Mouse (Mus musculus) limb, embryonic 12.5 days (tissue): ENCODE data around the gene Ccdc93. TPM values are rescaled to one million over a fixed set of nuclear protein-coding genes. Genes with fewer than 3 reads are reported as not detected.

Experiments used
- ATAC-seq: fragments of 200-750 bp; cut with Nextera tagmentation; 2 replicates; pipeline ENCODE4 v1.8.0; 2017; ENCODE audit warnings: low read depth, moderate TSS enrichment; ENCODE audit not compliant: insufficient number of reproducible peaks, insufficient read depth, low FRiP score, low TSS enrichment
- H3K27ac ChIP-seq: fragments of 300-500 bp; sonication (generic); 2 replicates; pipeline ENCODE4 v1.5.1; 2016; ENCODE audit warnings: mild to moderate bottlenecking, moderate library complexity
- H3K27me3 ChIP-seq: fragments of 300-500 bp; sonication (generic); 2 replicates; pipeline ENCODE4 v1.6.1; 2016; ENCODE audit warnings: mild to moderate bottlenecking, moderate library complexity
- H3K36me3 ChIP-seq: fragments of 300-500 bp; sonication (generic); 2 replicates; pipeline ENCODE4 v1.6.1; 2016; ENCODE audit warnings: mild to moderate bottlenecking, moderate library complexity
- H3K4me1 ChIP-seq: fragments of 300-500 bp; sonication (generic); replicated peaks from 2 replicates; pipeline ENCODE4 v1.6.1; 2016
- H3K4me2 ChIP-seq: fragments of 300-500 bp; sonication (generic); 2 replicates; pipeline ENCODE4 v1.6.1; 2016; ENCODE audit warnings: mild to moderate bottlenecking, moderate library complexity
- H3K4me3 ChIP-seq: fragments of 300-500 bp; sonication (generic); replicated peaks from 2 replicates; pipeline ENCODE4 v1.5.1; 2016; ENCODE audit warnings: mild to moderate bottlenecking
- H3K9ac ChIP-seq: fragments of 300-500 bp; sonication (generic); replicated peaks from 2 replicates; pipeline ENCODE4 v1.6.1; 2016; ENCODE audit warnings: mild to moderate bottlenecking, moderate library complexity
- H3K9me3 ChIP-seq: fragments of 300-500 bp; sonication (generic); 2 replicates; pipeline ENCODE4 v1.6.1; 2016; ENCODE audit warnings: mild to moderate bottlenecking, moderate library complexity
- WGBS: fragments of 180-500 bp; shearing (Covaris S2); methylation state at CpG from one replicate; pipeline ENCODE4 v1.1.7; 2016; 5-methylcytosine and 5-hydroxymethylcytosine counted together
- polyA plus RNA-seq: library from polyadenylated mRNA; unstranded; fragments of >200 nt; fragmentation: Nextera tagmentation; extraction: Ambion mirVana; gene quantifications from 2 replicates; pipeline ENCODE4 v1.2.1, GENCODE M21; 2016

The Ccdc93 gene
- polyA plus RNA-seq, 1 experiment from 2014 or later: 15.5 TPM

GRCm38 (mm10) chr1:121477716-121478115 is 46.9 kb downstream of the Ccdc93 start:
- H3K4me1 ChIP-seq: no peaks in the 10 kb centered on the region
- H3K27me3 ChIP-seq: no peaks in the 10 kb centered on the region
- peaks cover 62% of the 10 kb centered on the region for H3K36me3 ChIP-seq
- H3K9me3 ChIP-seq: no peaks in the 10 kb centered on the region
- WGBS: 90% methylated on average over 5 of the region's 5 CpGs
- ATAC-seq: no peak
- no peak overlapping the region for H3K4me3 ChIP-seq
- H3K27ac ChIP-seq: no peak overlapping the region
- no peak overlapping the region for H3K9ac ChIP-seq
- no peak overlapping the region for H3K4me2 ChIP-seq

- H3K9me3 ChIP-seq: no peaks in the 10 kb centered on the region
- no peak overlapping the region for H3K9ac ChIP-seq
- no peaks in the 10 kb centered on the region for H3K4me1 ChIP-seq
- H3K36me3 ChIP-seq: peaks cover 69% of the 10 kb centered on the region
- WGBS: 83% methylated on average over 12 of the region's 12 CpGs
- H3K27ac ChIP-seq: no peak overlapping the region
- no peak overlapping the region for H3K4me2 ChIP-seq
- no peak for ATAC-seq
- H3K4me3 ChIP-seq: no peak overlapping the region
- H3K27me3 ChIP-seq: no peaks in the 10 kb centered on the region
These were observed 47.6 kb downstream of the Ccdc93 start for GRCm38 (mm10) chr1:121478284-121478980.

- H3K9me3 ChIP-seq: no peaks in the 10 kb centered on the region
- H3K27ac ChIP-seq: no peak overlapping the region
- no peak overlapping the region for H3K4me3 ChIP-seq
- H3K9ac ChIP-seq: no peak overlapping the region
- no peaks in the 10 kb centered on the region for H3K4me1 ChIP-seq
- no peaks in the 10 kb centered on the region for H3K27me3 ChIP-seq
- H3K4me2 ChIP-seq: no peak overlapping the region
- no peak for ATAC-seq
- WGBS: 91% methylated on average over 5 of the region's 5 CpGs
- H3K36me3 ChIP-seq: peaks cover 69% of the 10 kb centered on the region
These were observed 48.6 kb downstream of the Ccdc93 start for GRCm38 (mm10) chr1:121479403-121479802.

GRCm38 (mm10) chr1:121483091-121483490 is 52.2 kb downstream of the Ccdc93 start:
- no peak overlapping the region for H3K4me2 ChIP-seq
- WGBS: 83% methylated on average over 4 of the region's 4 CpGs
- ATAC-seq: no peak
- H3K4me3 ChIP-seq: no peak overlapping the region
- no peak overlapping the region for H3K27ac ChIP-seq
- H3K36me3 ChIP-seq: peaks cover 70% of the 10 kb centered on the region
- no peaks in the 10 kb centered on the region for H3K9me3 ChIP-seq
- H3K27me3 ChIP-seq: no peaks in the 10 kb centered on the region
- no peaks in the 10 kb centered on the region for H3K4me1 ChIP-seq
- no peak overlapping the region for H3K9ac ChIP-seq

DNA sequence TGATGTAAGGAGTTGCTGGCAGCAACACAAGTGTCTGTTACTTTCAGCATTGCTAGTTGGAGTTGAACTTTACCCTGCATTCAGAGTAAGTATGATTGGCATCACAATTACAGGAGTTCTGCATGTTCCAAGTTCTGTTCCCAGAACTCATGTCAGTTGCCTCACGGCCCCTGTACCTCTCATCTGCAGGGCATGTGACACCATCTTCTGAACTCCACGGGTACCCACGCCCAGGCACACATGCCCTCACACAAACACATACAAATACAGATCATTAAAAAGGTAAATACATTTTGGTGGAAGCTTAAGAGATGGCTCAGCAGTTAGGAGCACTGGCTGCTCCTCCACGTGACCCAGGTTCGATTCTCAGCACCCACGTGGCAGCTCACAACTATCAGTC is 56.0 kb downstream of the Ccdc93 start:
- no peak for ATAC-seq
- no peaks in the 10 kb centered on the region for H3K9me3 ChIP-seq
- WGBS: 94% methylated on average over 6 of the region's 6 CpGs
- H3K4me3 ChIP-seq: no peak overlapping the region
- H3K36me3 ChIP-seq: peaks cover 55% of the 10 kb centered on the region
- H3K4me2 ChIP-seq: no peak overlapping the region
- H3K4me1 ChIP-seq: no peaks in the 10 kb centered on the region
- no peak overlapping the region for H3K27ac ChIP-seq
- H3K27me3 ChIP-seq: no peaks in the 10 kb centered on the region
- H3K9ac ChIP-seq: no peak overlapping the region

DNA sequence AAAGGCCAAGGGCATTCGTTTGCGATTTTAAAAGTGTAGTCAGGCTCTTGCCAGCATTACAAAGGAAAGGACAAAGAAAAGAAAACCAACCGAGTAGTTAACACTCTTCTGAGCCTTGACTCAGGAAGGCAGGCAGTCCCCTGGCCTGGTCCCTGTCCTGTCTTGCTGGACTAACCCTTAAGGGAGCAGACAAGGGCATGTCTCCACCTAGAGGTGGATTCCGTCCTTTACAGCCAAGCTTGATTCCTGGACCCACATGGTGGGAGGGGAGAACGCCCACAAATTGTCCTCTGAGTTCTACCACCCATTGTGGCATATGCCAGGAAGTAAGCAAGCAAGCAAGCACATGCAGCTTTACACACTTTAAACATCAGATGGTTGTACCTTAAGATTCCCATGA is 59.4 kb downstream of the Ccdc93 start:
- Histone ChIP-seq H3K4me1 (no peaks in the 10 kb centered on the region), H3K9ac (no peak overlapping the region), H3K36me3 (peaks cover 66% of the 10 kb centered on the region), H3K27me3 (no peaks in the 10 kb centered on the region), H3K4me2 (no peak overlapping the region), H3K27ac (no peak overlapping the region), H3K4me3 (no peak overlapping the region), H3K9me3 (no peaks in the 10 kb centered on the region)
- WGBS: 35% methylated on average over 5 of the region's 5 CpGs
- no peak for ATAC-seq

GRCm38 (mm10) chr1:121497093-121497492 is 66.2 kb downstream of the Ccdc93 start:
- H3K27ac ChIP-seq: no peak overlapping the region
- ATAC-seq: no peak
- WGBS: 90% methylated on average over 4 of the region's 4 CpGs
- H3K9me3 ChIP-seq: no peaks in the 10 kb centered on the region
- no peak overlapping the region for H3K9ac ChIP-seq
- no peaks in the 10 kb centered on the region for H3K4me1 ChIP-seq
- H3K4me2 ChIP-seq: no peak overlapping the region
- H3K27me3 ChIP-seq: no peaks in the 10 kb centered on the region
- no peak overlapping the region for H3K4me3 ChIP-seq
- peaks cover 91% of the 10 kb centered on the region for H3K36me3 ChIP-seq

GRCm38 (mm10) chr1:121508729-121509128 is 77.9 kb downstream of the Ccdc93 start:
- H3K27ac ChIP-seq: no peak overlapping the region
- H3K4me3 ChIP-seq: no peak overlapping the region
- ATAC-seq: no peak
- no peaks in the 10 kb centered on the region for H3K27me3 ChIP-seq
- 78% methylated on average over 2 of the region's 2 CpGs for WGBS
- no peak overlapping the region for H3K4me2 ChIP-seq
- H3K9me3 ChIP-seq: no peaks in the 10 kb centered on the region
- no peaks in the 10 kb centered on the region for H3K4me1 ChIP-seq
- H3K9ac ChIP-seq: no peak overlapping the region
- H3K36me3 ChIP-seq: peaks cover 12% of the 10 kb centered on the region; the same call in 1 of the 2 replicates

DNA sequence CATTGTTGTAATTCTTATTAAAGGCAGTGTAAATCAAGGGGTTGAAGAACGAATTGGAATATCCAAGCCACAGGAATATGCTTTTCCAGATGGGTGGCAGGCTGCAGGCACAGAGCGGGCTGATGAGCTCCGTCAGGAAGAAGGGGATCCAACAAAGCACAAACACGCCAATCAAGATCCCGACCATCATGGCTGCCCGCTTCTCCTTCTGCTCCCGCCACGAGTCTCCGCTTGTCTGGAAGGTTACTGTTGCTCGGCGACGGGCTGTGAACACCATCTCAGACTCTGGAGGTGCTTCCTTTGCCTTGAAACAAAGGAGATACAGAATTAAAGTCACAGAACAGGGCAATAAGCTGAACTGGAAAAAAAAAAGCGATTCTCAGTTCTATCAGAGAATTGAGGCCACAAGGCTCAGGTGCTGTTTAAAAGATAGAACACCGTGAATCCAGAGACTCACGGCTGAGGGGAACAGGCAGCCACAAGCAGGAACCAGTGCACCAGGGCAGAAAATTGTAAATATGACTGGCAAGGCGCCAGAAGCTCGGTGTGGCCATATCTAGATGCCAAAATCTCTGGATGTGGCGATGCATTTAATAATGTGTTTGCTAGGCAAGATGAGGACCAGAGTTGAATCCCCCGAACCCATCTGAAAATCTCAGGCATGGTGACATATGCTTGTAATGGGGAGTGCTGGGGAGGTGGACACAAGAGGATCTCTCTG is 79.7 kb downstream of the Ccdc93 start:
- H3K27me3 ChIP-seq: no peaks in the 10 kb centered on the region

GRCm38 (mm10) chr1:121511186-121511585 is 80.3 kb downstream of the Ccdc93 start:
- ATAC-seq: no peak
- no peak overlapping the region for H3K9ac ChIP-seq
- 50% methylated on average over 2 of the region's 2 CpGs for WGBS

More for the DNA sequence above, 79.7 kb downstream of the Ccdc93 start:
- Histone ChIP-seq H3K4me2 (no peak overlapping the region), H3K27ac (no peak overlapping the region), H3K4me3 (no peak overlapping the region), H3K9me3 (no peaks in the 10 kb centered on the region), H3K36me3 (no peaks in the 10 kb centered on the region; the same call in 1 of the 2 replicates), H3K9ac (no peak overlapping the region), H3K4me1 (no peaks in the 10 kb centered on the region)
- ATAC-seq: no peak
- 85% methylated on average over 19 of the region's 19 CpGs for WGBS

GRCm38 (mm10) chr1:121511966-121512365 is 81.1 kb downstream of the Ccdc93 start:
- Histone ChIP-seq H3K4me1 (no peaks in the 10 kb centered on the region), H3K9me3 (no peaks in the 10 kb centered on the region), H3K27ac (no peak overlapping the region), H3K4me3 (no peak overlapping the region), H3K36me3 (no peaks in the 10 kb centered on the region; the same call in 1 of the 2 replicates), H3K27me3 (no peaks in the 10 kb centered on the region), H3K9ac (no peak overlapping the region), H3K4me2 (no peak overlapping the region)
- ATAC-seq: no peak
- 77% methylated on average over 2 of the region's 2 CpGs for WGBS

More at GRCm38 (mm10) chr1:121511186-121511585, 80.3 kb downstream of the Ccdc93 start:
- Histone ChIP-seq H3K4me2 (no peak overlapping the region), H3K4me1 (no peaks in the 10 kb centered on the region), H3K36me3 (no peaks in the 10 kb centered on the region; the same call in 1 of the 2 replicates), H3K9me3 (no peaks in the 10 kb centered on the region), H3K27ac (no peak overlapping the region), H3K27me3 (no peaks in the 10 kb centered on the region), H3K4me3 (no peak overlapping the region)
